Mouse (Mus musculus): ENCODE results near the gene Nprl3.
"Not testable (repeated sequence)": the region's sequence is repeated elsewhere in the genome, so short reads cannot be mapped to it uniquely, and the experiment has no call there.

GRCm38 (mm10) chr11:32299865-32300264, 32.4 kb upstream of the Nprl3 start, which contains the start of gene Hbq1a:
- peak; percentile 47 for TF ChIP-seq CTCF (conservative IDR thresholded peaks at IDR 0.05; ENCODE audit: insufficient read depth, insufficient read length, low read depth, low read length)
- not testable (repeated sequence) for TF ChIP-seq POLR2A (IDR thresholded peaks at IDR 0.05; ENCODE audit: low read depth, low read length)

Data from kidney, adult 2 months (tissue).